Mouse (Mus musculus): ENCODE results near the gene Syt7.

DNA sequence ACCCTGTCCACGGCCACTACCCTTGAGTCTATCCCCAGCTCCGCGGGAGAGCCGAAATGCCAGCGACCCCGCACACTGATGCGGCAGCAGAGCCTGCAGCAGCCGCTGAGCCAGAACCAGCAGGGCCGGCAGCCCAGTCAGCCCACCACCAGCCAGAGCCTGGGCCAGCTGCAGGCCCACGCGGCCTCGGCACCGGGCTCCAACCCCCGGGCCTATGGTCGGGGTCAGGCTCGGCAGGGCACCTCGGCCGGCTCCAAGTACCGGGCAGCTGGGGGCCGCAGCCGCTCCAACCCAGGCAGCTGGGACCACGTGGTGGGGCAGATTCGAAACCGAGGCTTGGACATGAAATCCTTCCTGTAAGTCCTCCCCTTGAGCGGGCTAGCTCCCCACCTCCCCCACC is 37.4 kb downstream of the Syt7 start:
- TF ChIP-seq CTCF (IDR thresholded peaks at IDR 0.05; ENCODE audit: low read depth, low read length), result no peak
- no peak for TF ChIP-seq TAL1 (conservative IDR thresholded peaks at IDR 0.05; ENCODE audit: low read depth, low read length)
- no peak for TF ChIP-seq GATA1 (IDR thresholded peaks at IDR 0.05; ENCODE audit: borderline replicate concordance, low read length)
- no peak for TF ChIP-seq POLR2AphosphoS5 (IDR thresholded peaks at IDR 0.05; ENCODE audit: insufficient replicate concordance, low read depth, low read length)

Measured in G1E (cell line).